Mouse (Mus musculus): Measurements from ENCODE around the gene Olfr978. TPM values are rescaled to one million over a fixed set of nuclear protein-coding genes. Genes with fewer than 3 reads are reported as not detected.

Olfr978 gene
- polyA plus RNA-seq (2012; ENCODE audit: low replicate concordance): not detected in 2 replicates

DNA sequence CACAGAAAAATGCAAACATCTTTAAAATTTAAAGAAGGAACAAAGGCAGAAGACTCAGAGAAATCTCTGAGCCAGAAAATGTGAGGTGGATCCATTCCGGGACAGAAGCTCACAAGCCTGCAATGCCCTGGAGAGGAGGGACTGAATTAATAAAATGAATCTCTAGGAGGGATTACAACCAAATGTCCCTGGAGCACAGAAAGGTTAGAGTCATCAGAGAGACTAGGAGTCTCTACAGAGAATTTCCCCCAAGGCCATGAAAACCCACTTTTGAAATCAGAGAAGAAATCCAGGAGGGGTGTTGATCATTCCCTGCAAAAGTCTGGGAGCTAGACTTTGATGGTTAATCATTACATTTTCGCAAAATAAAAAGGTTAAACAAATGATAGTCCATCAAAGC lies at the start of gene Olfr978:
Gene Olfr978, plus strand, starts transcription at position 301 of the 400 bp plus-strand sequence.

DNA sequence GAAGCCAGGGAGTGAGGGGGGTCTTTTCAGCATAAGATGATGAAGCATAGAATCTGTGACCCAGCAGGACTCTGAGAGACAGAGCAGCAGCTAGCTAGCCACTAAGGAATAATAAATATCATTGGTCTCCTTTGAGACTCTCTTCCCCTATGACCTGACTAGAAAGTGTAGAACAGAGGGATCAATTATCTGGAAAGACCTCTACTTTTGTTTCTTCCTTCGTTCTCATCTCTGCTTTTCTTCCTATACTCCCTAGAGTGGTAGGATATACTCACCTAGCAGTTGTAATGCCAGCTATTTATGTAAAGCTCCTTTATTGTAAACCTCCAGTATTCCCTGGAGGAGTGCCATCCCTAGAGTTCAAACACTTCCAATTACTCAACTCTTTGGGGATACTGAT lies 40.0 kb upstream of the Olfr978 start, which contains the start of gene Olfr975:
Gene Olfr975, minus strand, starts transcription at position 101 of the 400 bp plus-strand sequence.

GRCm38 (mm10) chr9:39961033-39961432 lies 30.9 kb upstream of the Olfr978 start, which contains the start of gene Olfr976:
Gene Olfr976 (minus strand): TSS chr9:39961133.

DNA sequence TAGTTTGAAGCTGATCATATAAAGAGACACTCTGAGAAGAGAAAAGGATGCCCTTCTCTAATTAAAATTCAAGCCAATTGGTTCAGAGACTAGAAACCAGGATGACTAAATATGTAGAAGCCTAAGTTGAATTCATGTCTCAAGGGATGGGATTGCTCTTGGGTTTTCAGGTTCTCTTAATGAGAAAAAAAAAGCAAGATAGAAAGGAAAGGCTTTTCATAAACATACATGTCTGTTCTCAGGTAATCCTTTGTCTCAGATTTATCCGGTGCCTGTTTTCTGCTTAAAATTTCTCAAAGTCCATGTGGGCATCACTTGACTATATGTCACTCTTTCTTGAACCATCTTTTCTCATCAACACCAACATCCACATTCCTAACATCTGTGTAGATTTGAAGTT lies 11.5 kb downstream of the Olfr978 start, which contains the start of gene Olfr979:
Gene Olfr979, minus strand, starts transcription at position 101 of the 400 bp plus-strand sequence.

DNA sequence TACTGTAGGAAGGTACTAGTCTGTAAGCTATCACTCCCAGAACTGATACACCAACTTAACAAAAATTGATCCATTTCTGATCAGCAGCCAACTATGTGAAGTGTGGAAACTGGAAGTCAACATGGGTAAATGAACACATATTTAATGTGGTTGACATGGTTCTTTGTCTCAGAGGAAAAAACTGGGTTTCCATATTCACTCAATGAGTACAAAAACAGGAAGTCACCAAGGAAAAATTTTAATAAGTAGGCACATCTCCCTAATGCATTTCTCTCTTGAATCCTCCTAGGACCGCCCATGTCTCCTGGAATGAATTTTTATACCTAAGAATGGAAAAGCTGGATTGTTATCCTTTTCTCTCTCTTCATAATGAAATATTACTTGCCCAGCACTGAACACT lies 17.6 kb downstream of the Olfr978 start, which contains the start of gene Olfr980:
Gene Olfr980, minus strand, starts transcription at position 101 of the 400 bp plus-strand sequence.

GRCm38 (mm10) chr9:40021164-40021563 lies 29.3 kb downstream of the Olfr978 start, which contains the start of gene Olfr981:
Gene Olfr981 (plus strand): TSS chr9:40021464.

Other genes with a start within 250 kb of the Olfr978 start
- gene Olfr967, start 245.9 kb upstream of the Olfr978 start, polyA plus RNA-seq (2012; ENCODE audit: low replicate concordance): not detected in 2 replicates
- gene Olfr968, start 208.9 kb upstream of the Olfr978 start, polyA plus RNA-seq (2012; ENCODE audit: low replicate concordance): not detected in 2 replicates
- gene Olfr969, start 201.2 kb upstream of the Olfr978 start, polyA plus RNA-seq (2012; ENCODE audit: low replicate concordance): not detected in 2 replicates
- gene Olfr970, start 183.3 kb upstream of the Olfr978 start, polyA plus RNA-seq (2012; ENCODE audit: low replicate concordance): not detected in 2 replicates
- not detected in 2 replicates for gene Olfr971, start 155.2 kb upstream of the Olfr978 start, polyA plus RNA-seq (2012; ENCODE audit: low replicate concordance)
- gene Olfr972, start 125.7 kb upstream of the Olfr978 start, polyA plus RNA-seq (2012; ENCODE audit: low replicate concordance): not detected in 2 replicates
- not detected in 2 replicates for gene Olfr229, start 84.8 kb upstream of the Olfr978 start, polyA plus RNA-seq (2012; ENCODE audit: low replicate concordance)
- gene Olfr974, start 54.6 kb upstream of the Olfr978 start, polyA plus RNA-seq (2012; ENCODE audit: low replicate concordance): not detected in 2 replicates
- 0.05 TPM in 1 of 2 replicates, not detected in the other for gene Olfr975, start 40.1 kb upstream of the Olfr978 start, polyA plus RNA-seq (2012; ENCODE audit: low replicate concordance)
- not detected in 2 replicates for gene Olfr976, start 31.0 kb upstream of the Olfr978 start, polyA plus RNA-seq (2012; ENCODE audit: low replicate concordance)
- gene Olfr979, start 11.4 kb downstream of the Olfr978 start, polyA plus RNA-seq (2012; ENCODE audit: low replicate concordance): not detected in 2 replicates
- gene Olfr980, start 17.5 kb downstream of the Olfr978 start, polyA plus RNA-seq (2012; ENCODE audit: low replicate concordance): not detected in 2 replicates
- not detected in 2 replicates for gene Olfr981, start 29.4 kb downstream of the Olfr978 start, polyA plus RNA-seq (2012; ENCODE audit: low replicate concordance)
- not detected in 2 replicates for gene Olfr982, start 81.7 kb downstream of the Olfr978 start, polyA plus RNA-seq (2012; ENCODE audit: low replicate concordance)
- not detected in 2 replicates for gene Olfr983, start 101.5 kb downstream of the Olfr978 start, polyA plus RNA-seq (2012; ENCODE audit: low replicate concordance)
- gene Olfr984, start 122.1 kb downstream of the Olfr978 start, polyA plus RNA-seq (2012; ENCODE audit: low replicate concordance): not detected in 2 replicates
- gene Olfr985, start 138.1 kb downstream of the Olfr978 start, polyA plus RNA-seq (2012; ENCODE audit: low replicate concordance): not detected in 2 replicates
- gene Tmem225, start 156.0 kb downstream of the Olfr978 start, polyA plus RNA-seq (2012; ENCODE audit: low replicate concordance): not detected in 2 replicates
- gene Olfr986, start 188.8 kb downstream of the Olfr978 start, polyA plus RNA-seq (2012; ENCODE audit: low replicate concordance): not detected in 2 replicates
- 0.52 and 1.1 TPM in 2 replicates for gene Zfp202, start 200.2 kb downstream of the Olfr978 start, polyA plus RNA-seq (2012; ENCODE audit: low replicate concordance)